Mouse (Mus musculus): Measurements from ENCODE around the gene Spdye4b.
A peak's percentile ranks its signal among the peaks of the same experiment; 100 is the strongest.
"Not testable (repeated sequence)": the region's sequence is repeated elsewhere in the genome, so short reads cannot be mapped to it uniquely, and the experiment has no call there.

Gene Spdye4b

GRCm38 (mm10) chr5:143180255-143181076 is at the start of gene Spdye4b, which contains the start of gene Rbak:
Spdye4b (plus strand) TSS chr5:143181017.
Rbak (minus strand) TSS chr5:143180775.
- peak; percentile 90 for DNase-seq

- DNase-seq, result no peak
Observed at GRCm38 (mm10) chr5:143132935-143133514, 47.8 kb upstream of the Spdye4b start.

GRCm38 (mm10) chr5:143134216-143135010 is 46.4 kb upstream of the Spdye4b start:
- not testable (repeated sequence) for DNase-seq

GRCm38 (mm10) chr5:143135042-143135441 is 45.8 kb upstream of the Spdye4b start:
- DNase-seq, result no peak

GRCm38 (mm10) chr5:143137580-143137979 is 43.2 kb upstream of the Spdye4b start:
- no peak for DNase-seq

GRCm38 (mm10) chr5:143147481-143147880 is 33.3 kb upstream of the Spdye4b start, which contains the start of gene Olfr718-ps1:
Olfr718-ps1 (minus strand) TSS chr5:143147581.
- no peak for DNase-seq

- DNase-seq, result no peak
Observed at GRCm38 (mm10) chr5:143148661-143149060, 32.2 kb upstream of the Spdye4b start.

- DNase-seq, result no peak
Observed at GRCm38 (mm10) chr5:143149536-143149935, 31.3 kb upstream of the Spdye4b start.

GRCm38 (mm10) chr5:143150044-143150443 is 30.8 kb upstream of the Spdye4b start:
- DNase-seq, result no peak

GRCm38 (mm10) chr5:143153756-143154155 is 27.1 kb upstream of the Spdye4b start:
- no peak for DNase-seq

GRCm38 (mm10) chr5:143155534-143155933 is 25.3 kb upstream of the Spdye4b start:
- DNase-seq, result no peak

GRCm38 (mm10) chr5:143165508-143166070 is 15.2 kb upstream of the Spdye4b start:
- no peak for DNase-seq

GRCm38 (mm10) chr5:143175970-143176369 is 4.8 kb upstream of the Spdye4b start:
- no peak for DNase-seq

GRCm38 (mm10) chr5:143177541-143178200 is 3.1 kb upstream of the Spdye4b start:
- no peak for DNase-seq

GRCm38 (mm10) chr5:143179179-143179578 is 1.6 kb upstream of the Spdye4b start:
- no peak for DNase-seq

GRCm38 (mm10) chr5:143188014-143188413 is 7.2 kb downstream of the Spdye4b start:
- DNase-seq, result not testable (repeated sequence)

- no peak for DNase-seq
Observed at GRCm38 (mm10) chr5:143192806-143193205, 12.0 kb downstream of the Spdye4b start.

GRCm38 (mm10) chr5:143194747-143195146 is 13.9 kb downstream of the Spdye4b start:
- not testable (repeated sequence) for DNase-seq

- no peak for DNase-seq
Observed at GRCm38 (mm10) chr5:143195166-143195565, 14.3 kb downstream of the Spdye4b start.

- DNase-seq, result no peak
Observed at GRCm38 (mm10) chr5:143196506-143196905, 15.7 kb downstream of the Spdye4b start.

GRCm38 (mm10) chr5:143205015-143205414 is 24.2 kb downstream of the Spdye4b start:
- DNase-seq, result no peak

- no peak for DNase-seq
Observed at GRCm38 (mm10) chr5:143213832-143214231, 33.0 kb downstream of the Spdye4b start.

Measured in right cerebral cortex, postnatal 14 days (tissue).